Mouse (Mus musculus) liver, adult 2 months (tissue): Measurements from ENCODE around the gene Osbpl5. TPM values are rescaled to one million over a fixed set of nuclear protein-coding genes. Genes with fewer than 3 reads are reported as not detected.
"Not testable (repeated sequence)": the region's sequence is repeated elsewhere in the genome, so short reads cannot be mapped to it uniquely, and the experiment has no call there.

Experiments
- DNase-seq: peaks from one replicate; pipeline ENCODE4 v3.0.0-alpha.2; 2011; ENCODE audit warnings: low read depth, low spot score; ENCODE audit errors: extremely low read depth
- H3K27ac ChIP-seq: fragments of 200-500 bp; replicated peaks from 2 replicates; pipeline ENCODE4 v1.5.1; 2012; ENCODE audit warnings: low read depth, mild to moderate bottlenecking, control low read depth, inconsistent platforms, low read length; ENCODE audit not compliant: insufficient read depth
- H3K27me3 ChIP-seq: fragments of 200-500 bp; 2 replicates; pipeline ENCODE4 v1.6.1; 2012; ENCODE audit warnings: mild to moderate bottlenecking, moderate library complexity, low read length, inconsistent platforms; ENCODE audit not compliant: control insufficient read depth, insufficient read depth
- H3K36me3 ChIP-seq: fragments of 200-500 bp; 2 replicates; pipeline ENCODE4 v1.6.1; 2012; ENCODE audit warnings: low read length, inconsistent platforms; ENCODE audit not compliant: control insufficient read depth, insufficient read depth
- H3K4me1 ChIP-seq: fragments of 200-500 bp; 2 replicates; pipeline ENCODE4 v1.6.1; 2011; ENCODE audit warnings: low read length; ENCODE audit not compliant: control insufficient read depth, insufficient read depth
- H3K4me3 ChIP-seq: fragments of 200-500 bp; 2 replicates; pipeline ENCODE4 v1.5.1; 2011; ENCODE audit warnings: low read depth, mild to moderate bottlenecking, control low read depth, low read length, moderate library complexity; ENCODE audit not compliant: insufficient read depth
- H3K79me2 ChIP-seq: fragments of 200-500 bp; 2 replicates; pipeline ENCODE4 v1.6.1; 2012; ENCODE audit warnings: inconsistent platforms, mild to moderate bottlenecking, low read length, moderate library complexity; ENCODE audit not compliant: control insufficient read depth, insufficient read depth
- H3K9ac ChIP-seq: fragments of 200-500 bp; 2 replicates; pipeline ENCODE4 v1.6.1; 2012; ENCODE audit warnings: low read depth, mild to moderate bottlenecking, control low read depth, inconsistent platforms, low read length
- CTCF ChIP-seq: fragments of 200-500 bp; IDR thresholded peaks from 2 replicates; pipeline ENCODE4 v1.5.1; 2011; ENCODE audit warnings: low read depth, low read length, control low read depth
- POLR2A ChIP-seq: fragments of 200-500 bp; IDR thresholded peaks from 2 replicates; pipeline ENCODE4 v1.6.1; 2011; ENCODE audit warnings: low read length, control low read depth; ENCODE audit not compliant: insufficient read depth; ENCODE audit errors: extremely low read depth
- WGBS: fragments of 180-500 bp; shearing (Covaris S2); methylation state at CpG from one replicate; pipeline ENCODE4 v1.1.7; 2018; 5-methylcytosine and 5-hydroxymethylcytosine counted together
- polyA plus RNA-seq: library from polyadenylated mRNA; depleted of rRNA; stranded (reverse); fragments of >200 nt; gene quantifications from 2 replicates; pipeline ENCODE4 v1.2.3, GENCODE M21; 2012; rRNA removed
- total RNA-seq: library from RNA; depleted of rRNA; stranded (reverse); fragments of >200 nt; gene quantifications from 2 replicates; pipeline ENCODE4 v1.2.3, GENCODE M21; 2014; rRNA removed

Osbpl5 gene
- total and polyA plus RNA-seq, 2 experiments = 2.7 to 3.8 TPM

DNA sequence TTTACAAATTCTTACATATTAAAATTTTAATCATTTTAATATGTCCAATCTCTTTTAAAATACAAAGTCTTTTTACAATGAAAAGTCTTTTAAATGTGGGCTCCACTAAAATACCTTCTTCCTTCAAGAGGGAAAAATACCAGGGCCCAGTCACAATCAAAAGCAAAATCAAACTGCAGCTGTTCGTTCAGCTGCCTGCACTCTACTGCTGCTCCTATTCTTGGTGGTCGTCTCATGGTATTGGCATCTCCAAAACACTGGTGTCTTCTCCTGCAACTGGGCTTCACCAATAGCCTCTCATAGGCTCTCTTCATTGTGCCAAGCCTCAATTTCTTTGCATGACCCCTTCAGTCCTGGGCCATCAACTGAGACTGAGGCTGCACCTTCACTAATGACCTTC is 93.3 kb downstream of the Osbpl5 start:
- no peak overlapping the region for H3K4me3 ChIP-seq
- H3K36me3 ChIP-seq = no peaks in the 10 kb centered on the region
- H3K79me2 ChIP-seq = no peaks in the 10 kb centered on the region
- WGBS = 88% methylated on average over 2 of the region's 2 CpGs
- H3K9ac ChIP-seq = no peak overlapping the region
- no peak for DNase-seq
- TF ChIP-seq POLR2A (no peak), CTCF (no peak)
- no peaks in the 10 kb centered on the region for H3K27me3 ChIP-seq
- H3K27ac ChIP-seq = no peak overlapping the region
- no peaks in the 10 kb centered on the region for H3K4me1 ChIP-seq

DNA sequence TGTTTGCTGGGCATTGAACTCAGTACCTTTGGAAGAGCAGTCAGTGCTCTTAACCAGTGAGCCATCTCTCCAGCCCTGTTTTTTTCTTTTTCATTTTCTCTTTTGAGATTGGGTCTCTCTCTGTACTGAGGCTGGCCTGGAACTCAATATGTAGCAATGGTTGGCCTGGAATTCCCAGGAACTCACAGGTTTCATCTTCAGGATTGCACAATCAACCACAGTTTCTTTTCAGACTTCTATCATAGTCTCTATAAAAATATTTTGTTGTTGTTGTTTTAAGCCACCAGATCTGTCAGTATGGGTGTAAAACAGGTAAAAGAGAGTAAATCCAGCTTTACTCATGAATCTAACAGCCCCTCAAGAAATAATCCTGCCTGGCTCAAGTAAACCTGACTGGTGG is 96.0 kb downstream of the Osbpl5 start:
- Histone ChIP-seq H3K27me3 (no peaks in the 10 kb centered on the region), H3K27ac (no peak overlapping the region), H3K36me3 (no peaks in the 10 kb centered on the region), H3K4me3 (no peak overlapping the region), H3K79me2 (no peaks in the 10 kb centered on the region), H3K9ac (no peak overlapping the region), H3K4me1 (no peaks in the 10 kb centered on the region)
- TF ChIP-seq CTCF (no peak), POLR2A (no peak)
- DNase-seq = no peak

DNA sequence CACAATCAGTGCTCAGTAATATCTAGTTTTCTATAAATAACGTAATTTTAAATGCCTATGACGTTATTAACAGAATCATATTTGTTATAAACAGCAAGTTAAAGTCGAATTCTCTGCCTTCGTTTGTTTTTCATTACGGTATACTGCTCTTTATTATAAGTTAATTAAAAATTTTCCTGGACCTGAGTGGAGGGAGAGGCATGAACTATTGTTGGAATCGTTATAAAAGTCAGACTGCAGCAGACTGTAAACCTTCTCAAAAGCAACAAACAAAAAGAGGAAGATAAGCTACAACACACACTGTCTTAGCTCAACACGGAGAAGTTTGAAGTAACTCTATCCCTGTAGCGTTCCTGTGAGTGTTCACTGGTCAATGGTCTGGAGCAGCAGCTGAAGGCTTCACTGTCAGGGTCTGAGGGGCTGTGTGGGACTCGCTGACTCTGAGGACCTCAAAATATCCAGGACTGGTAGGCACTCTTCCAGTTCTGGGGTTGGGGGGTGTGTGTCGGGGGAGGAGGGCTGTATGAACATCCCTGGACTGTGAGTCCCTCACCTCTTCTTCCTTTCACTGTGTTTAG is 106.9 kb downstream of the Osbpl5 start:
- DNase-seq, H3K9ac ChIP-seq, H3K27ac ChIP-seq, H3K27me3 ChIP-seq, H3K79me2 ChIP-seq, H3K36me3 ChIP-seq, H3K4me1 ChIP-seq, H3K4me3 ChIP-seq: not testable (repeated sequence)
- 65% methylated on average over 10 of the region's 10 CpGs for WGBS

DNA sequence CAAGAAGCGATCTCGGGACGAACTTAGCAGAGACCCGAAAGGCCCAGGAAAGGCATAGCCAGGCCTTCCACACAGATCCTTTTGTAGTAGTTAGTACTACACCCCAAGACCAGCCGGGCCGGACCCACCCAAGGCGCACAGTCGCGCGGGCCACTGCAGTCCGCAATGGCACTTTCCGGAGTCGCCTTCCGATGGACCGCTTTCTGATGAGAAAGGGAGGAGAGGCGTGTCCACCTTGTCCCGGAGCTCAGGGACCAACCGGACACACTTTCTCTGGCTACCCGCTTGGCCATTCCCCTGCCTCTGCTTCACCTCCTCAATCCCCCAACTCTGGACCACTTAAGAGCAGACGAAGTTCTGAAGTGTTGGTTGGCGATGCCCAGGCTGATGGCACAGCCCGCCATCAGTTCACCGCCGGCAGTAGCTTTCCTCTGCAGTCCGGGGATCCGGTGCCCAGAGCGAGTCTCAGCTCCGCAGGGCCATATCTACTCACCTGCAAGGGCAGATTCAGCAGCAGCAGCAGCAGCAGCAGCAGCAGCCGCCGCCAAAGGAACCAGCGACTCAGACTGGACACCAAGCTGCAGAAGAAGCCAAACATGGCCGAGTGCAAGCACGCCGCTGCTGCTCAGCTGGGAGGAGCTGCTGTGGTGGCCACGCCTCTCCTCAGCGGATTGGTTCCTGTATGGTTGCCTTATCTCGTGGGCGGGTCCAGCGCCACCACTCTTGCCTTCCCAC is 107.6 kb downstream of the Osbpl5 start, which contains the start of gene Tnfrsf22:
Gene Tnfrsf22, minus strand, starts transcription at position 628 of the 735 bp plus-strand sequence.
- no peaks in the 10 kb centered on the region for H3K79me2 ChIP-seq
- no peaks in the 10 kb centered on the region; the same call in 1 of the 2 replicates for H3K4me1 ChIP-seq
- TF ChIP-seq CTCF = no peak
- TF ChIP-seq POLR2A = no peak
- H3K27me3 ChIP-seq = no peaks in the 10 kb centered on the region
- no peak within 1 kb of the TSS for H3K27ac ChIP-seq
- H3K9ac ChIP-seq = peak within 1 kb of the TSS; percentile 22; the same call in 1 of the 2 replicates
- H3K36me3 ChIP-seq = no peaks in the 10 kb centered on the region
- H3K4me3 ChIP-seq = peak within 1 kb of the TSS; percentile 73
- peak; percentile 70 for DNase-seq
- WGBS = 6% methylated on average over 39 of the region's 39 CpGs

DNA sequence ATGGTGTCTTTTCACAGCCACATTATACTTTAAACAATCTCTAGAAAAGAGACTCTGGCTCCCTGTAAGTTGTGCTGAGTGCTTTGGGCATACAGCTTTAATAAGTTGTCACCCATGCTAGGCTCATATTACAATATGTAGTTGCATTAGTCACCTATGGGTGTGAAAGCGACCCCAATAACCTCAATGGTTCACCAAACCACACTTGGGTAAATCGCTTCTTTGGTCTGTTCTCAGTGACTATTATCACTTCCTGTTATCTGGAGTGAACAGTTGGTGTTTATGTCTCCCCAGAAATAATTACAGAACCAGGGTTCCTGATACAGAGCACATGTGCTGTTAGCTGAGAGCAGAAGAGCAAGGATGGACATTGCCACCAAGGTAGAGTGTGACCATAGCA is 112.8 kb downstream of the Osbpl5 start:
- not testable (repeated sequence) for DNase-seq

More for the DNA sequence above, 112.8 kb downstream of the Osbpl5 start:
- not testable (repeated sequence) for H3K36me3 ChIP-seq, H3K4me3 ChIP-seq, H3K79me2 ChIP-seq, H3K4me1 ChIP-seq, H3K9ac ChIP-seq, H3K27ac ChIP-seq, H3K27me3 ChIP-seq
- WGBS = 96% methylated on average over 2 of the region's 2 CpGs

Other genes starting within 250 kb of the Osbpl5 start
- gene Nap1l4, start 207.9 kb downstream of the Osbpl5 start, total RNA-seq = 40.7 and 42.0 TPM in 2 replicates
- 24.0 and 25.7 TPM in 2 replicates for gene Nap1l4, start 207.9 kb downstream of the Osbpl5 start, polyA plus RNA-seq
- 13.6 and 17.9 TPM in 2 replicates for gene Cars, start 156.9 kb downstream of the Osbpl5 start, total RNA-seq
- 15.2 and 20.0 TPM in 2 replicates for gene Cars, start 156.9 kb downstream of the Osbpl5 start, polyA plus RNA-seq
- gene Tnfrsf26, start 128.3 kb downstream of the Osbpl5 start, total RNA-seq = 0.37 and 0.87 TPM in 2 replicates
- 0.12 and 0.26 TPM in 2 replicates for gene Tnfrsf26, start 128.3 kb downstream of the Osbpl5 start, polyA plus RNA-seq
- gene Tnfrsf22, start 107.3 kb downstream of the Osbpl5 start, total RNA-seq = 0.37 and 0.40 TPM in 2 replicates
- 0.68 and 0.93 TPM in 2 replicates for gene Tnfrsf22, start 107.3 kb downstream of the Osbpl5 start, polyA plus RNA-seq
- 0.34 TPM in 1 of 2 replicates, not detected in the other for gene Tnfrsf23, start 71.1 kb downstream of the Osbpl5 start, total RNA-seq
- 0.49 and 0.54 TPM in 2 replicates for gene Tnfrsf23, start 71.1 kb downstream of the Osbpl5 start, polyA plus RNA-seq
- gene Mrgprg, start 10.0 kb upstream of the Osbpl5 start, total RNA-seq = not detected in 2 replicates
- 0.05 TPM in 1 of 2 replicates, not detected in the other for gene Mrgprg, start 10.0 kb upstream of the Osbpl5 start, polyA plus RNA-seq
- 0.09 and 0.54 TPM in 2 replicates for gene Mrgpre, start 27.5 kb upstream of the Osbpl5 start, total RNA-seq
- gene Mrgpre, start 27.5 kb upstream of the Osbpl5 start, polyA plus RNA-seq = 0.52 and 0.78 TPM in 2 replicates
- gene Nadsyn1, start 65.9 kb upstream of the Osbpl5 start, total RNA-seq = 22.5 and 32.8 TPM in 2 replicates
- gene Nadsyn1, start 65.9 kb upstream of the Osbpl5 start, polyA plus RNA-seq = 19.6 and 25.7 TPM in 2 replicates
- 85.9 and 101 TPM in 2 replicates for gene Dhcr7, start 66.2 kb upstream of the Osbpl5 start, total RNA-seq
- 282 and 283 TPM in 2 replicates for gene Dhcr7, start 66.2 kb upstream of the Osbpl5 start, polyA plus RNA-seq
- not detected in 2 replicates for gene Gm498, start 109.9 kb upstream of the Osbpl5 start, total RNA-seq
- not detected in 2 replicates for gene Gm498, start 109.9 kb upstream of the Osbpl5 start, polyA plus RNA-seq
- 4.1 and 6.4 TPM in 2 replicates for gene Shank2, start 244.9 kb upstream of the Osbpl5 start, total RNA-seq
- 4.5 and 6.6 TPM in 2 replicates for gene Shank2, start 244.9 kb upstream of the Osbpl5 start, polyA plus RNA-seq